Mouse (Mus musculus) limb, embryonic 11.5 days (tissue): Measurements from ENCODE around the gene Dpysl4. TPM values are rescaled to one million over a fixed set of nuclear protein-coding genes. Genes with fewer than 3 reads are reported as not detected.

Experiments
- ATAC-seq: fragments of 200-750 bp; cut with Nextera tagmentation; 2 replicates; pipeline ENCODE4 v1.8.0; 2017; ENCODE audit warnings: low read depth; ENCODE audit not compliant: insufficient number of reproducible peaks, low FRiP score, low TSS enrichment
- DNase-seq: peaks from one replicate; pipeline ENCODE4 v3.0.0-alpha.2; 2015; ENCODE audit warnings: low spot score
- H3K27ac ChIP-seq: fragments of 300-500 bp; sonication (generic); replicated peaks from 2 replicates; pipeline ENCODE4 v1.5.1; 2014; ENCODE audit warnings: low read depth, mild to moderate bottlenecking, low read length
- H3K27me3 ChIP-seq: fragments of 300-500 bp; sonication (generic); 2 replicates; pipeline ENCODE4 v1.6.1; 2014; ENCODE audit warnings: mild to moderate bottlenecking, low read length, mixed read lengths; ENCODE audit not compliant: control insufficient read depth, insufficient read depth
- H3K36me3 ChIP-seq: fragments of 300-500 bp; sonication (generic); 2 replicates; pipeline ENCODE4 v1.6.1; 2014; ENCODE audit warnings: mild to moderate bottlenecking, low read length, moderate library complexity, mixed read lengths; ENCODE audit not compliant: control insufficient read depth, insufficient read depth
- H3K4me1 ChIP-seq: fragments of 300-500 bp; sonication (generic); 2 replicates; pipeline ENCODE4 v1.6.1; 2014; ENCODE audit warnings: low read length, mixed read lengths; ENCODE audit not compliant: control insufficient read depth, insufficient read depth
- H3K4me2 ChIP-seq: fragments of 300-500 bp; sonication (generic); 2 replicates; pipeline ENCODE4 v1.6.1; 2014; ENCODE audit warnings: low read depth, mild to moderate bottlenecking, moderate library complexity; ENCODE audit not compliant: severe bottlenecking
- H3K4me3 ChIP-seq: fragments of 300-500 bp; sonication (generic); 2 replicates; pipeline ENCODE4 v1.5.1; 2014; ENCODE audit warnings: low read depth, low read length
- H3K9ac ChIP-seq: fragments of 300-500 bp; sonication (generic); 2 replicates; pipeline ENCODE4 v1.6.1; 2014; ENCODE audit warnings: mild to moderate bottlenecking, low read length
- H3K9me3 ChIP-seq: fragments of 300-500 bp; sonication (generic); 2 replicates; pipeline ENCODE4 v1.6.1; 2016; ENCODE audit warnings: low read length; ENCODE audit not compliant: control insufficient read depth
- WGBS: fragments of 180-500 bp; shearing (Covaris S2); extraction: QIAGEN DNeasy Blood & Tissue Kit; methylation state at CpG from one replicate; pipeline ENCODE4 v1.1.7; 2014; 5-methylcytosine and 5-hydroxymethylcytosine counted together
- polyA plus RNA-seq: library from polyadenylated mRNA; unstranded; fragments of >200 nt; fragmentation: Nextera tagmentation; extraction: Ambion mirVana; gene quantifications from 2 replicates; pipeline ENCODE4 v1.2.1, GENCODE M21; 2014

Dpysl4 gene
- polyA plus RNA-seq, 1 experiment from 2014 or later, result 32.8 TPM

DNA sequence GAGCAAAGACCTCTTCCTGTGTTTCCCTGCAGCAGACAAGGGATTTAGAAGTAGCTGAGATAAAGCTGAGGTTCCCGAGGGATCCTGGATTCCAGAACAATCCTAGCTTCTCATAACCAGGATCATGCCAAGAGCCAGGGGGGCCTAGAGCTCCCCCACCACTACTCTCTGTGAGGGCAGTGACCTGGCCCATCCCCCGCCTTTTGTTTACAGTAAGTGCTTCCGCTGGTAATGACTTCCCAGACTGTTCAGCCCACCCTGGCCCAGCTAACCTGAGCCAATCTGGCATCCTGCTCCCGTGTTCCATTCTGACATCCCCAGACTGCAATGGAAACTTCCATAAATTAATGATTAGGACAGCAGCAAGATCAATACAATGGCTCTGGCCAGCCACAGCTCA is 61.6 kb downstream of the Dpysl4 start:
- H3K4me3 ChIP-seq, result no peak overlapping the region
- H3K4me1 ChIP-seq, result peaks cover 7% of the 10 kb centered on the region
- H3K9ac ChIP-seq, result no peak overlapping the region
- H3K27me3 ChIP-seq, result no peaks in the 10 kb centered on the region
- ATAC-seq (no peak), DNase-seq (no peak)
- no peaks in the 10 kb centered on the region for H3K9me3 ChIP-seq
- H3K27ac ChIP-seq, result no peak overlapping the region
- H3K36me3 ChIP-seq, result no peaks in the 10 kb centered on the region
- WGBS, result 42% methylated on average over 4 of the region's 4 CpGs
- no peak overlapping the region for H3K4me2 ChIP-seq

DNA sequence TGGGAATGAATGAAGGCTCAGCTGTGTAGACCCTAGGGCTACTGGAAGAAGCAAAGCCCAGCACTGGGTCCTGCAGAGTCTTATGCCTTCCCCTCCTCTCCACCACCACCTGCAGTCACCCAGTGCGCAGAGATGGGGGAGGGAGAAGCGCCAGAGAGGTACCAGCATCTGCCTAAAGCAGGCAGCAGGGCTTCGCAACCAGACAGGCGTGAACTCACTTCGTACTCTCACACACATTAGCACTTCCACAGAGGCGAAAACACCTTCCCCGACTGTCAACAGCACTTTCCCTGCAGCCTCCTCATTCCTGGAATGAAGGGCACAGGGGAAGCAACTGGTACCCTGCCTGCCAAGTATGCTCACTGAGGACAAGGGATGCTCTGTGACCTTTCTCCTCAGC is 63.6 kb downstream of the Dpysl4 start:
- no peak for ATAC-seq

DNA sequence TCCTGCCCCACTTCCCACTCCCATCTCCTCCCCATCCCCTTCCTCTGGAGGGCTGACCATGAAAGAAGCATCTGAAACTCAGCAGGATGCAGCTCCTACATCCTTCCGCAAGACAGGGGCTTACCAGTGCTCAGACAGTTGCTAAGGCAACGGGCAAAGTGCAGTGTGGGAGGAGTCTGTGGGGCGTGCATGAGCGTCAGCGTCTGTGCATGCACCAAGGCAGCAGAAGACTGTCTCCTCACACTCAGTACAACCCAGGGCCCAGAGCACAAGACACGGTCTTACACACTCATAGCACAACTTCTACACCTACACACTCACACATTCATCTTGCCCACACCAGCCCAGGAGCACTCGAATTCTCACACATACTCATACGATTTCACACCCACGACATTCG is 65.3 kb downstream of the Dpysl4 start:
- peak; percentile 56 for DNase-seq
- 45% methylated on average over 10 of the region's 10 CpGs for WGBS
- Histone ChIP-seq H3K4me3 (no peak overlapping the region), H3K27me3 (no peaks in the 10 kb centered on the region), H3K9ac (no peak overlapping the region), H3K4me1 (peaks cover 7% of the 10 kb centered on the region), H3K9me3 (no peaks in the 10 kb centered on the region), H3K36me3 (no peaks in the 10 kb centered on the region), H3K4me2 (no peak overlapping the region), H3K27ac (no peak overlapping the region)
- ATAC-seq, result peak; percentile 65

More for the DNA sequence above, 63.6 kb downstream of the Dpysl4 start:
- Histone ChIP-seq H3K36me3 (no peaks in the 10 kb centered on the region), H3K27me3 (no peaks in the 10 kb centered on the region), H3K4me3 (no peak overlapping the region), H3K9ac (no peak overlapping the region), H3K27ac (no peak overlapping the region), H3K4me1 (peaks cover 7% of the 10 kb centered on the region), H3K9me3 (no peaks in the 10 kb centered on the region), H3K4me2 (no peak overlapping the region)
- no peak for DNase-seq
- 19% methylated on average over 7 of the region's 7 CpGs for WGBS

Other genes with a start within 250 kb of the Dpysl4 start
- gene Ppp2r2d, start 239.9 kb upstream of the Dpysl4 start, polyA plus RNA-seq, result 70.1 and 71.3 TPM in 2 replicates
- 12.2 and 12.9 TPM in 2 replicates for gene Mapk1ip1, start 239.7 kb upstream of the Dpysl4 start, polyA plus RNA-seq
- gene Bnip3, start 176.5 kb upstream of the Dpysl4 start, polyA plus RNA-seq, result 111 and 117 TPM in 2 replicates
- gene Jakmip3, start 145.3 kb upstream of the Dpysl4 start, polyA plus RNA-seq, result 0.35 and 0.45 TPM in 2 replicates
- 3.2 and 4.9 TPM in 2 replicates for gene Lrrc27, start 127.0 kb downstream of the Dpysl4 start, polyA plus RNA-seq
- gene Stk32c, start 127.3 kb downstream of the Dpysl4 start, polyA plus RNA-seq, result 0.17 TPM in 1 of 2 replicates, not detected in the other
- gene Pwwp2b, start 162.5 kb downstream of the Dpysl4 start, polyA plus RNA-seq, result 5.7 and 6.6 TPM in 2 replicates